Mouse (Mus musculus) hindbrain, embryonic 11.5 days (tissue): Measurements from ENCODE around the gene Pip4k2c. TPM values are rescaled to one million over a fixed set of nuclear protein-coding genes. Genes with fewer than 3 reads are reported as not detected.
A peak's percentile ranks its signal among the peaks of the same experiment; 100 is the strongest.

Experiments used
- ATAC-seq: fragments of 200-750 bp; cut with Nextera tagmentation; 2 replicates; pipeline ENCODE4 v1.8.0; 2017; ENCODE audit warnings: mild to moderate bottlenecking, moderate TSS enrichment, moderate library complexity; ENCODE audit not compliant: low FRiP score
- DNase-seq: peaks from one replicate; pipeline ENCODE4 v3.0.0-alpha.2; 2015; ENCODE audit warnings: low spot score
- H3K27ac ChIP-seq: fragments of 300-500 bp; sonication (generic); 2 replicates; pipeline ENCODE4 v1.5.1; 2014; ENCODE audit warnings: mild to moderate bottlenecking, low read depth, low read length
- H3K27me3 ChIP-seq: fragments of 300-500 bp; sonication (generic); 2 replicates; pipeline ENCODE4 v1.6.1; 2014; ENCODE audit warnings: mild to moderate bottlenecking, low read length, moderate library complexity, mixed read lengths; ENCODE audit not compliant: control insufficient read depth, insufficient read depth
- H3K36me3 ChIP-seq: fragments of 300-500 bp; sonication (generic); 2 replicates; pipeline ENCODE4 v1.6.1; 2014; ENCODE audit warnings: mild to moderate bottlenecking, low read length, moderate library complexity, mixed read lengths; ENCODE audit not compliant: control insufficient read depth, insufficient read depth
- H3K4me1 ChIP-seq: fragments of 300-500 bp; sonication (generic); replicated peaks from 2 replicates; pipeline ENCODE4 v1.6.1; 2014; ENCODE audit warnings: low read length, mixed read lengths; ENCODE audit not compliant: control insufficient read depth, insufficient read depth
- H3K4me2 ChIP-seq: fragments of 300-500 bp; sonication (generic); replicated peaks from 2 replicates; pipeline ENCODE4 v1.6.1; 2014; ENCODE audit warnings: mild to moderate bottlenecking, low read depth, low read length
- H3K4me3 ChIP-seq: fragments of 300-500 bp; sonication (generic); 2 replicates; pipeline ENCODE4 v1.5.1; 2014; ENCODE audit warnings: low read depth, low read length
- H3K9ac ChIP-seq: fragments of 300-500 bp; sonication (generic); 2 replicates; pipeline ENCODE4 v1.6.1; 2014; ENCODE audit warnings: low read depth, low read length
- H3K9me3 ChIP-seq: fragments of 300-500 bp; sonication (generic); 2 replicates; pipeline ENCODE4 v1.6.1; 2016; ENCODE audit warnings: low read length; ENCODE audit not compliant: control insufficient read depth
- WGBS: fragments of 180-500 bp; shearing (Covaris S2); extraction: QIAGEN DNeasy Blood & Tissue Kit; methylation state at CpG from one replicate; pipeline ENCODE4 v1.1.7; 2014; 5-methylcytosine and 5-hydroxymethylcytosine counted together
- polyA plus RNA-seq: library from polyadenylated mRNA; unstranded; fragments of >200 nt; fragmentation: Nextera tagmentation; extraction: Ambion mirVana; gene quantifications from 2 replicates; pipeline ENCODE4 v1.2.1, GENCODE M21; 2014

Gene Pip4k2c
- polyA plus RNA-seq = 11.8 and 12.9 TPM in 2 replicates

- Histone ChIP-seq H3K4me1 (0 out of 2 replicates have a peak, but pooled peaks cover 3% of the 10 kb centered on the region), H3K9me3 (no peaks in the 10 kb centered on the region), H3K27me3 (no peaks in the 10 kb centered on the region), H3K4me3 (peak within 1 kb of the TSS; percentile 87), H3K27ac (peak within 1 kb of the TSS; percentile 30; the same call in 1 of the 2 replicates), H3K9ac (peak within 1 kb of the TSS; percentile 72), H3K4me2 (peak within 1 kb of the TSS; percentile 92), H3K36me3 (no peaks in the 10 kb centered on the region)
- under 1% methylated on average over 40 of the region's 47 CpGs for WGBS
- ATAC-seq (peak; percentile 96), DNase-seq (peak; percentile 88)
These were observed at the start of gene Pip4k2c for GRCm38 (mm10) chr10:127211414-127211854. Gene Pip4k2c, minus strand, starts transcription at chr10:127211585.

GRCm38 (mm10) chr10:127258489-127258888, 47.1 kb upstream of the Pip4k2c start:
- Histone ChIP-seq H3K4me2 (no peak overlapping the region), H3K36me3 (no peaks in the 10 kb centered on the region), H3K4me3 (no peak overlapping the region), H3K9ac (no peak overlapping the region), H3K27ac (no peak overlapping the region), H3K9me3 (no peaks in the 10 kb centered on the region), H3K27me3 (no peaks in the 10 kb centered on the region), H3K4me1 (peaks cover 5% of the 10 kb centered on the region; the same call in 1 of the 2 replicates)
- ATAC-seq (no peak), DNase-seq (no peak)
- 77% methylated on average over 8 of the region's 8 CpGs for WGBS

- Histone ChIP-seq H3K9me3 (no peaks in the 10 kb centered on the region), H3K9ac (no peak overlapping the region), H3K4me1 (peaks cover 5% of the 10 kb centered on the region; the same call in 1 of the 2 replicates), H3K27me3 (no peaks in the 10 kb centered on the region), H3K4me3 (no peak overlapping the region), H3K27ac (no peak overlapping the region), H3K36me3 (no peaks in the 10 kb centered on the region), H3K4me2 (no peak overlapping the region)
- 88% methylated on average over 6 of the region's 6 CpGs for WGBS
- DNase-seq (no peak), ATAC-seq (no peak)
These were observed 46.4 kb upstream of the Pip4k2c start for GRCm38 (mm10) chr10:127257790-127258189.

GRCm38 (mm10) chr10:127255625-127256345, 44.4 kb upstream of the Pip4k2c start:
- H3K4me2 ChIP-seq = no peak overlapping the region
- 24% methylated on average over 14 of the region's 14 CpGs for WGBS

GRCm38 (mm10) chr10:127250810-127251209, 39.4 kb upstream of the Pip4k2c start:
- DNase-seq (no peak), ATAC-seq (no peak)
- Histone ChIP-seq H3K27ac (no peak overlapping the region), H3K27me3 (no peaks in the 10 kb centered on the region), H3K4me1 (no peaks in the 10 kb centered on the region), H3K9me3 (no peaks in the 10 kb centered on the region), H3K4me3 (no peak overlapping the region), H3K9ac (no peak overlapping the region), H3K4me2 (no peak overlapping the region), H3K36me3 (no peaks in the 10 kb centered on the region)
- 85% methylated on average over 5 of the region's 5 CpGs for WGBS

More at GRCm38 (mm10) chr10:127255625-127256345, 44.4 kb upstream of the Pip4k2c start:
- H3K36me3 ChIP-seq = no peaks in the 10 kb centered on the region
- ATAC-seq (peak; percentile 47; the same call in 1 of the 2 replicates), DNase-seq (peak; percentile 75)
- H3K4me3 ChIP-seq = no peak overlapping the region
- H3K9ac ChIP-seq = no peak overlapping the region
- H3K4me1 ChIP-seq = peaks cover 5% of the 10 kb centered on the region; the same call in 1 of the 2 replicates
- H3K27me3 ChIP-seq = no peaks in the 10 kb centered on the region
- H3K27ac ChIP-seq = no peak overlapping the region
- H3K9me3 ChIP-seq = no peaks in the 10 kb centered on the region

DNA sequence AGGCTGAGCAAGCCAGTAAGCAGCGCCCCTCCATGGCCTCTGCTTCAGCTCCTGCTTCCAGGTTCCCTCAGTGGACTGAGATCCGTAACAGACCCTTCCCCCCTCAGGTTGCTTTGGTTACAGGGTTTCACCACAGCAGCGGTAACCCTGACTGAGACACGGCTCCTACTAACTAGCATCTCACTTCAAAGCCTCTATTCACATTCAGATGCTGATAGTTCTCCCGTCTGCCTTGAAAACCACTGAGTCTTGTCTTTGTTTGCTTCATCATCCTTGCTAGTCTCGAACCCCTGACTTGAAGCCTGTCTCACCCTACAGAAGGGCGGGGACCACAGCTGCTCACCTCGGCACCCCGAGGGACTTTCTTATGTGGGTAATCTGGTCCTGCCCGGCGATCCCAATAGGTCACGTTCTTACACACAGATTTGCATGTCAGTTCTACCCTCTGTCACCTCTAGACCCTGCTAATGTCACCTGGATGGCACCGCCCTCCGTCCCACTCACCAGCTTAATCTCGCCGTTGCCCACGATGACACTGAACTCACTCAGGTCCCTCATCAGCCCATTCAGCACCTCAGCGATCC, 26.9 kb upstream of the Pip4k2c start:
- no peak overlapping the region for H3K4me2 ChIP-seq
- no peak for ATAC-seq
- no peaks in the 10 kb centered on the region for H3K27me3 ChIP-seq
- H3K36me3 ChIP-seq = peaks cover 5% of the 10 kb centered on the region; the same call in 1 of the 2 replicates
- 72% methylated on average over 18 of the region's 18 CpGs for WGBS
- no peak overlapping the region for H3K9ac ChIP-seq
- no peak overlapping the region for H3K4me3 ChIP-seq
- DNase-seq = no peak
- no peaks in the 10 kb centered on the region for H3K9me3 ChIP-seq
- no peak overlapping the region for H3K27ac ChIP-seq
- peaks cover 3% of the 10 kb centered on the region; the same call in 1 of the 2 replicates for H3K4me1 ChIP-seq

DNA sequence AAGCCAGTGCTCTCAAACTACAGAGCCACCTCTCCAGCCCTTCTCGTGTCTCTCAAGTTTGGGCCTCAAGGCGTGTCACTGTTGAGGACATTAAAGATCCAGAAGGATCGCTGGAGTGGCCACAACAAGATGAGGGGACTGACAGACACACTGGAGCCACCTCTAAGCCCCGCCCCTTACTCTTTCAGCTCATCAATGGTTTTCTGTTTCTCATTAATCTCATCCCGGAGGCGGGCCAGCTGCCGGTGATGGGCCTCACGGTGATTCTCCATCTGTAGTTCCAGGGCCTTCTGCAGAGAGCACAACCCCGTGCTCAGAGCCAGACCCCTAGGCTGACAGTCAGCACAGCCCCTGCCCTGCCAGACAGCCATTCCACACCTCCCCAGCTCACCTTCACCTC, 25.2 kb upstream of the Pip4k2c start:
- H3K27me3 ChIP-seq = no peaks in the 10 kb centered on the region
- peak; percentile 51; the same call in 1 of the 2 replicates for ATAC-seq
- H3K36me3 ChIP-seq = peaks cover 3% of the 10 kb centered on the region; the same call in 1 of the 2 replicates
- no peak overlapping the region for H3K9ac ChIP-seq
- H3K27ac ChIP-seq = no peak overlapping the region
- H3K4me3 ChIP-seq = no peak overlapping the region
- no peak overlapping the region for H3K4me2 ChIP-seq
- H3K4me1 ChIP-seq = peaks cover 3% of the 10 kb centered on the region; the same call in 1 of the 2 replicates
- H3K9me3 ChIP-seq = no peaks in the 10 kb centered on the region
- peak; percentile 34 for DNase-seq
- WGBS = 35% methylated on average over 9 of the region's 9 CpGs

DNA sequence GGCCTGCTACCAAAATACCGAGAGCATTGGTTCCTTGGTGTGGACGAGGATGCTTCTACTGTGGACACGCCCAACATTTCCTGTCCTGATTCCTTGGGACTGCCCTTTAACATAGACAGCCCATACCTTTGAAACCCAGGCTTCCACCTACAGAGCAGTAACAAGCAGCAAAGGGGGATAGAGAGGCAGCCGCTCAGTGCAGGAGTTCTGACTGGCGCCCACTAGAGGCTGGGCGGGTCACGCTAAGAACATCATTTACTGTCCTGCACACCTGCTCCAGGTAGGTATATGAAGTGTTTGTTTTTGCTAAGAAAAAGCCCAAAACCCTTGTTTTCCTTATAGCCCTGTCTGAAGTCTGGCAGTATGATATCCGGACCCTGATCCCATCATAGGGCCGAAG, 21.8 kb upstream of the Pip4k2c start:
- H3K4me2 ChIP-seq = no peak overlapping the region
- no peaks in the 10 kb centered on the region for H3K9me3 ChIP-seq
- peaks cover 2% of the 10 kb centered on the region; the same call in 1 of the 2 replicates for H3K27me3 ChIP-seq
- no peak for ATAC-seq
- no peak overlapping the region for H3K27ac ChIP-seq
- H3K4me3 ChIP-seq = no peak overlapping the region
- peaks cover 3% of the 10 kb centered on the region; the same call in 1 of the 2 replicates for H3K4me1 ChIP-seq
- 80% methylated on average over 9 of the region's 9 CpGs for WGBS
- no peaks in the 10 kb centered on the region for H3K36me3 ChIP-seq
- no peak for DNase-seq
- H3K9ac ChIP-seq = no peak overlapping the region
